Comparison of ENCODE assay signal across 8 mouse cellular contexts in genomic region chr1:52719096-52719495, GRCm38 (mm10). TPM values are rescaled to one million over a fixed set of nuclear protein-coding genes. Genes with fewer than 3 reads are reported as not detected.
DNase-seq lines count a peak whose midpoint lies in the region; TF ChIP-seq lines count a peak whose summit lies in the region.

No protein-coding gene starts in this region.

- TF ChIP-seq CTCF in gastrocnemius, adult 2 months (IDR thresholded peaks at IDR 0.05), result peak; percentile 16; the same call in 1 of the 2 replicates

- intact Hi-C loops in gastrocnemius, adult 2 months (cut with DNase I), result no loop called here

- no peak for DNase-seq in gastrocnemius, adult 2 months
- no peak for DNase-seq in gastrocnemius, adult 8-10 months (ENCODE audit: low spot score in 2 of 2)
- DNase-seq in lung, postnatal 36 days, result peak; percentile 33
- no peak for DNase-seq in lung, postnatal 14 days
- DNase-seq in NIH3T3 (ENCODE audit: low read depth), result peak; percentile 22
- peak; percentile 46 to 74 for DNase-seq in layer of hippocampus, postnatal 14 days (ENCODE audit: low spot score in 2 of 2)
- no peak for DNase-seq in urinary bladder, postnatal 14 days (ENCODE audit: low spot score)
- no peak for DNase-seq in gastrocnemius, postnatal 10 days

- H3K27ac ChIP-seq in gastrocnemius, adult 2 months, result 0 out of 2 replicates have a peak overlapping the region, but pooled peaks have one; percentile 20

- no peak overlapping the region for H3K4me3 ChIP-seq in gastrocnemius, adult 2 months

RNA-seq across cellular contexts. Expression of gene Mfsd6, which starts 8.2 kb away (rescaled TPM):
- 1 to 10 TPM; 5.9 to 7.3 TPM for total RNA-seq in gastrocnemius, adult 2 months (2021)
- 1 to 10 TPM; 3.4 to 4.9 (median 4.2) TPM for total RNA-seq in gastrocnemius, adult 8-10 months (2022)
- total RNA-seq in layer of hippocampus, postnatal 14 days (2021), result 10 to 100 TPM; 67.6 to 70.9 TPM
- total RNA-seq in gastrocnemius, postnatal 10 days (2021), result 1 to 10 TPM; 5.6 to 6.7 TPM

Comparison
In these comparisons a context has a peak if more than half of its experiments do, and no peak if none do; other contexts are left out.
1. DNase-seq: peak in lung, postnatal 36 days (single experiment), NIH3T3 (single experiment) and layer of hippocampus, postnatal 14 days (2 of 2); none in gastrocnemius, adult 2 months (single experiment), gastrocnemius, adult 8-10 months (0 of 2), lung, postnatal 14 days (single experiment), urinary bladder, postnatal 14 days (single experiment) and gastrocnemius, postnatal 10 days (single experiment).
2. RNA of gene Mfsd6, which starts 8.2 kb away (total RNA-seq): 67.6 to 70.9 TPM in layer of hippocampus, postnatal 14 days; 5.9 to 7.3 TPM in gastrocnemius, adult 2 months, 5.6 to 6.7 TPM in gastrocnemius, postnatal 10 days and 3.4 to 4.9 TPM in gastrocnemius, adult 8-10 months; every median in the first group is over 4 times any median in the second.